10 mouse cellular contexts compared by ENCODE assay signal in genomic region chr4:65278451-65279271, GRCm38 (mm10).
DNase-seq lines count a peak whose midpoint lies in the region; ATAC-seq lines count a peak whose summit lies in the region.
"Had no signal": no experiment of that assay in that cellular context is flagged by ENCODE, and none has a peak within 500 bp of the region (broad histone marks: within the 10 kb centered on the region; RNA-seq: fewer than 3 reads in every experiment).

No protein-coding gene starts in this region.

- H3K4me3 ChIP-seq in hindbrain, embryonic 12.5 days = no peak overlapping the region
- no peak overlapping the region for H3K4me3 ChIP-seq in hindbrain, embryonic 16.5 days (ENCODE audit: low read length)
- no peak overlapping the region for H3K4me3 ChIP-seq in embryonic facial prominence, embryonic 12.5 days
- peak overlapping the region; percentile 9; the same call in 1 of the 2 replicates for H3K4me3 ChIP-seq in limb, embryonic 10.5 days
- no peak overlapping the region for H3K4me3 ChIP-seq in neural tube, embryonic 12.5 days
- H3K4me3 ChIP-seq: lung, embryonic 15.5 days had no signal

- H3K27me3 ChIP-seq in hindbrain, embryonic 12.5 days = no peaks in the 10 kb centered on the region; the same call in 1 of the 2 replicates
- H3K27me3 ChIP-seq in hindbrain, embryonic 16.5 days (replicated peaks; ENCODE audit: control insufficient read depth, insufficient read depth, low read length) = no peaks in the 10 kb centered on the region
- no peaks in the 10 kb centered on the region for H3K27me3 ChIP-seq in embryonic facial prominence, embryonic 12.5 days
- no peaks in the 10 kb centered on the region for H3K27me3 ChIP-seq in limb, embryonic 10.5 days (ENCODE audit: low read depth, poor library complexity, severe bottlenecking)
- H3K27me3 ChIP-seq in neural tube, embryonic 12.5 days (replicated peaks) = no peaks in the 10 kb centered on the region
- H3K27me3 ChIP-seq: lung, embryonic 15.5 days had no signal

- no peak overlapping the region for H3K9ac ChIP-seq in hindbrain, embryonic 12.5 days
- H3K9ac ChIP-seq in hindbrain, embryonic 16.5 days (ENCODE audit: low read depth, low read length) = no peak overlapping the region
- no peak overlapping the region for H3K9ac ChIP-seq in embryonic facial prominence, embryonic 12.5 days
- H3K9ac ChIP-seq in neural tube, embryonic 12.5 days = no peak overlapping the region
- H3K9ac ChIP-seq: lung, embryonic 15.5 days had no signal

- peak; percentile 72 for DNase-seq in limb, embryonic 10.5 days (ENCODE audit: low spot score)
- DNase-seq in spleen, postnatal 4 days (ENCODE audit: low spot score in 2 of 2) = no peak
- DNase-seq in urinary bladder, postnatal 36 days (ENCODE audit: low spot score in 2 of 2) = no peak
- DNase-seq in heart, postnatal 25 days (ENCODE audit: low spot score) = no peak

- intact Hi-C loops in heart, postnatal 25 days (cut with DNase I) = loop anchor here (10.0 kb wide), 1 partner anchor 306 kb away; no protein-coding TSS in a partner anchor

- H3K36me3 ChIP-seq in hindbrain, embryonic 12.5 days = no peaks in the 10 kb centered on the region
- H3K36me3 ChIP-seq in hindbrain, embryonic 16.5 days (ENCODE audit: control insufficient read depth, insufficient read depth, low read length) = no peaks in the 10 kb centered on the region
- no peaks in the 10 kb centered on the region for H3K36me3 ChIP-seq in embryonic facial prominence, embryonic 12.5 days
- no peaks in the 10 kb centered on the region for H3K36me3 ChIP-seq in limb, embryonic 10.5 days
- no peaks in the 10 kb centered on the region for H3K36me3 ChIP-seq in neural tube, embryonic 12.5 days
- H3K36me3 ChIP-seq: G1E; lung, embryonic 15.5 days had no signal

- H3K4me2 ChIP-seq in hindbrain, embryonic 12.5 days (replicated peaks) = no peak overlapping the region
- no peak overlapping the region for H3K4me2 ChIP-seq in hindbrain, embryonic 16.5 days (ENCODE audit: low read length)
- H3K4me2 ChIP-seq in embryonic facial prominence, embryonic 12.5 days (replicated peaks) = no peak overlapping the region
- no peak overlapping the region for H3K4me2 ChIP-seq in neural tube, embryonic 12.5 days (replicated peaks)
- H3K4me2 ChIP-seq: lung, embryonic 15.5 days had no signal

- peak; percentile 65 for ATAC-seq in hindbrain, embryonic 12.5 days (ENCODE audit: low FRiP score)
- no peak for ATAC-seq in hindbrain, embryonic 16.5 days
- peak; percentile 72 for ATAC-seq in embryonic facial prominence, embryonic 12.5 days (ENCODE audit: insufficient number of reproducible peaks, insufficient read depth, low FRiP score, low TSS enrichment)
- ATAC-seq in neural tube, embryonic 12.5 days (ENCODE audit: low FRiP score, low read depth) = peak; percentile 55

- no peaks in the 10 kb centered on the region for H3K9me3 ChIP-seq in hindbrain, embryonic 12.5 days (replicated peaks)
- no peaks in the 10 kb centered on the region for H3K9me3 ChIP-seq in hindbrain, embryonic 16.5 days (ENCODE audit: control insufficient read depth, low read length)
- no peaks in the 10 kb centered on the region for H3K9me3 ChIP-seq in embryonic facial prominence, embryonic 12.5 days
- no peaks in the 10 kb centered on the region for H3K9me3 ChIP-seq in limb, embryonic 10.5 days (replicated peaks)
- H3K9me3 ChIP-seq in neural tube, embryonic 12.5 days = no peaks in the 10 kb centered on the region
- H3K9me3 ChIP-seq: lung, embryonic 15.5 days had no signal

- H3K4me1 ChIP-seq in hindbrain, embryonic 12.5 days = peaks cover 20% of the 10 kb centered on the region
- H3K4me1 ChIP-seq in hindbrain, embryonic 16.5 days (ENCODE audit: control insufficient read depth, insufficient read depth, low read depth, low read length) = no peaks in the 10 kb centered on the region; the same call in 1 of the 2 replicates
- H3K4me1 ChIP-seq in embryonic facial prominence, embryonic 12.5 days = peaks cover 15% of the 10 kb centered on the region
- peaks cover 40% of the 10 kb centered on the region for H3K4me1 ChIP-seq in limb, embryonic 10.5 days
- H3K4me1 ChIP-seq in neural tube, embryonic 12.5 days = peaks cover 15% of the 10 kb centered on the region
- H3K4me1 ChIP-seq: lung, embryonic 15.5 days had no signal

- H3K27ac ChIP-seq in hindbrain, embryonic 12.5 days = no peak overlapping the region
- H3K27ac ChIP-seq in hindbrain, embryonic 16.5 days (ENCODE audit: low read depth, low read length) = no peak overlapping the region
- H3K27ac ChIP-seq in embryonic facial prominence, embryonic 12.5 days = 0 out of 2 replicates have a peak overlapping the region, but pooled peaks have one; percentile 23
- peak overlapping the region; percentile 58; the same call in 1 of the 2 replicates for H3K27ac ChIP-seq in limb, embryonic 10.5 days
- H3K27ac ChIP-seq in neural tube, embryonic 12.5 days = no peak overlapping the region
- H3K27ac ChIP-seq: lung, embryonic 15.5 days had no signal

- WGBS in hindbrain, embryonic 12.5 days = 24% methylated on average over 10 of the region's 10 CpGs
- WGBS in hindbrain, embryonic 16.5 days = 34% methylated on average over 10 of the region's 10 CpGs
- 22% methylated on average over 10 of the region's 10 CpGs for WGBS in embryonic facial prominence, embryonic 12.5 days
- WGBS in limb, embryonic 10.5 days = 18% methylated on average over 10 of the region's 10 CpGs
- 15% methylated on average over 10 of the region's 10 CpGs for WGBS in neural tube, embryonic 12.5 days

Comparison
In these comparisons a context has a peak if more than half of its experiments do, and no peak if none do; other contexts are left out.
1. H3K27ac ChIP-seq: peak in embryonic facial prominence, embryonic 12.5 days (single experiment) and limb, embryonic 10.5 days (single experiment); none in hindbrain, embryonic 12.5 days (single experiment), hindbrain, embryonic 16.5 days (single experiment) and neural tube, embryonic 12.5 days (single experiment).